Mouse (Mus musculus) MEL (cell line): ENCODE data around the gene Akap12. TPM values are rescaled to one million over a fixed set of nuclear protein-coding genes. Genes with fewer than 3 reads are reported as not detected.

Source experiments
- DNase-seq: peaks from one replicate; pipeline ENCODE4 v3.0.0; 2011; ENCODE audit warnings: low read depth, low spot score
- H3K27ac ChIP-seq: 2 replicates; pipeline ENCODE4 v1.5.1; 2012; ENCODE audit warnings: low read depth, mild to moderate bottlenecking, control low read depth, low read length, moderate library complexity; ENCODE audit not compliant: control insufficient read depth
- H3K27me3 ChIP-seq, 2 experiments: fragments of 150-350 bp in 1 of 2; sonication (generic) in 1 of 2; 2 replicates each; pipeline ENCODE4 v1.6.1; 2012; ENCODE audit warnings: low read length in 2 of 2, mild to moderate bottlenecking in 2 of 2, improper control_type of control experiment in 1 of 2, moderate library complexity in 1 of 2; ENCODE audit not compliant: insufficient read depth in 2 of 2, control insufficient read depth in 1 of 2
- H3K36me3 ChIP-seq, 2 experiments: 2 replicates each; pipeline ENCODE4 v1.6.1; 2012 to 2014; ENCODE audit warnings: low read length in 2 of 2, improper control_type of control experiment in 1 of 2, inconsistent platforms in 1 of 2, mild to moderate bottlenecking in 1 of 2; ENCODE audit not compliant: insufficient read depth in 2 of 2, control insufficient read depth in 1 of 2
- H3K4me1 ChIP-seq, 2 experiments: fragments of 150-350 bp in 1 of 2; sonication (generic) in 1 of 2; 2 replicates each; pipeline ENCODE4 v1.6.1; 2012; ENCODE audit warnings: low read length in 2 of 2, improper control_type of control experiment in 1 of 2, mild to moderate bottlenecking in 1 of 2; ENCODE audit not compliant: insufficient read depth in 2 of 2, control insufficient read depth in 1 of 2
- H3K4me3 ChIP-seq, 2 experiments: fragments of 150-350 bp in 1 of 2; sonication (generic) in 1 of 2; 2 replicates each; pipeline ENCODE4 v1.5.1; 2012; ENCODE audit warnings: low read depth in 2 of 2, low read length in 2 of 2, mild to moderate bottlenecking in 2 of 2, moderate library complexity in 2 of 2, control low read depth in 1 of 2, improper control_type of control experiment in 1 of 2; ENCODE audit not compliant: control insufficient read depth in 1 of 2, insufficient read depth in 1 of 2
- H3K79me2 ChIP-seq: 2 replicates; pipeline ENCODE4 v1.6.1; 2012; ENCODE audit warnings: mild to moderate bottlenecking, low read length, moderate library complexity; ENCODE audit not compliant: control insufficient read depth, poor library complexity, insufficient read depth
- H3K9ac ChIP-seq: 2 replicates; pipeline ENCODE4 v1.6.1; 2012; ENCODE audit warnings: low read depth, mild to moderate bottlenecking, control low read depth, low read length, moderate library complexity; ENCODE audit not compliant: control insufficient read depth, poor library complexity, severe bottlenecking
- H3K9me3 ChIP-seq: fragments of 150-350 bp; sonication (generic); replicated peaks from 2 replicates; pipeline ENCODE4 v1.6.1; 2012; ENCODE audit warnings: mild to moderate bottlenecking, low read length, improper control_type of control experiment, moderate library complexity; ENCODE audit not compliant: insufficient read depth
- BHLHE40 ChIP-seq: IDR thresholded peaks from 2 replicates; pipeline ENCODE4 v1.6.1; 2012; ENCODE audit warnings: low read depth, mild to moderate bottlenecking, inconsistent platforms, low read length, improper control_type of control experiment, borderline replicate concordance
- CHD2 ChIP-seq: IDR thresholded peaks from 2 replicates; pipeline ENCODE4 v1.6.1; 2011; ENCODE audit warnings: low read length, improper control_type of control experiment
- E2F4 ChIP-seq: IDR thresholded peaks from 2 replicates; pipeline ENCODE4 v1.6.1; 2011; ENCODE audit warnings: low read depth, low read length, improper control_type of control experiment, borderline replicate concordance
- EP300 ChIP-seq, 2 experiments: IDR thresholded peaks; 2 replicates each; pipeline ENCODE4 v1.6.1; 2011; ENCODE audit warnings: improper control_type of control experiment in 2 of 2, low read length in 2 of 2, low read depth in 1 of 2, mild to moderate bottlenecking in 1 of 2
- ETS1 ChIP-seq: IDR thresholded peaks from 2 replicates; pipeline ENCODE4 v1.6.1; 2012; ENCODE audit warnings: low read depth, mild to moderate bottlenecking, inconsistent platforms, low read length, improper control_type of control experiment, moderate library complexity
- GATA1 ChIP-seq: IDR thresholded peaks from 2 replicates; pipeline ENCODE4 v1.6.1; 2011; ENCODE audit warnings: low read depth, low read length, improper control_type of control experiment
- KAT2A ChIP-seq: conservative IDR thresholded peaks from 2 replicates; pipeline ENCODE4 v1.6.1; 2012; ENCODE audit warnings: low read depth, low read length, improper control_type of control experiment, inconsistent platforms
- MAZ ChIP-seq: IDR thresholded peaks from 2 replicates; pipeline ENCODE4 v1.6.1; 2012; ENCODE audit warnings: low read depth, mild to moderate bottlenecking, inconsistent platforms, low read length, improper control_type of control experiment
- MYB ChIP-seq: IDR thresholded peaks from 2 replicates; pipeline ENCODE4 v1.6.1; 2011; ENCODE audit warnings: mild to moderate bottlenecking, low read depth, low read length, improper control_type of control experiment
- NRF1 ChIP-seq: IDR thresholded peaks from 2 replicates; pipeline ENCODE4 v1.6.1; 2014; ENCODE audit warnings: low read depth, mild to moderate bottlenecking, inconsistent platforms, low read length, improper control_type of control experiment, moderate library complexity; ENCODE audit not compliant: poor library complexity, insufficient read depth, severe bottlenecking
- POLR2A ChIP-seq, 2 experiments: IDR thresholded peaks; 2 replicates each; pipeline ENCODE4 v1.6.1; 2011 to 2012; ENCODE audit warnings: low read length in 2 of 2, mild to moderate bottlenecking in 2 of 2, control low read depth in 1 of 2, improper control_type of control experiment in 1 of 2, low read depth in 1 of 2, moderate library complexity in 1 of 2; ENCODE audit not compliant: control insufficient read depth in 1 of 2, insufficient read depth in 1 of 2, poor library complexity in 1 of 2
- POLR2AphosphoS5 ChIP-seq: IDR thresholded peaks from 2 replicates; pipeline ENCODE4 v1.6.1; 2012; ENCODE audit warnings: low read depth, borderline replicate concordance, mild to moderate bottlenecking, inconsistent platforms, low read length, moderate library complexity, mixed read lengths
- SIN3A ChIP-seq: IDR thresholded peaks from 2 replicates; pipeline ENCODE4 v1.6.1; 2012; ENCODE audit warnings: low read length, improper control_type of control experiment, inconsistent platforms
- UBTF ChIP-seq: IDR thresholded peaks from 2 replicates; pipeline ENCODE4 v1.6.1; 2012; ENCODE audit warnings: low read depth, mild to moderate bottlenecking, inconsistent platforms, low read length, improper control_type of control experiment, moderate library complexity, borderline replicate concordance; ENCODE audit not compliant: insufficient read depth
- USF1 ChIP-seq: IDR thresholded peaks from 2 replicates; pipeline ENCODE4 v1.6.1; 2014; ENCODE audit warnings: low read depth, mild to moderate bottlenecking, inconsistent platforms, low read length, improper control_type of control experiment, moderate library complexity
- USF2 ChIP-seq, 2 experiments: IDR thresholded peaks; 2 replicates each; pipeline ENCODE4 v1.6.1; 2011 to 2012; ENCODE audit warnings: improper control_type of control experiment in 2 of 2, low read length in 2 of 2, borderline replicate concordance in 1 of 2, inconsistent platforms in 1 of 2, low read depth in 1 of 2, mild to moderate bottlenecking in 1 of 2; ENCODE audit not compliant: insufficient read depth in 1 of 2
- ZMIZ1 ChIP-seq: IDR thresholded peaks from 2 replicates; pipeline ENCODE4 v1.6.1; 2012; ENCODE audit warnings: low read depth, mild to moderate bottlenecking, inconsistent platforms, low read length, improper control_type of control experiment, moderate library complexity
- ZNF384 ChIP-seq: IDR thresholded peaks from 2 replicates; pipeline ENCODE4 v1.6.1; 2012; ENCODE audit warnings: low read depth, mild to moderate bottlenecking, inconsistent platforms, low read length, improper control_type of control experiment
- polyA plus RNA-seq, 2 experiments: library from polyadenylated mRNA; stranded (reverse) in 1 of 2; unstranded in 1 of 2; fragments of >175 nt in 1 of 2; fragments of >200 nt in 1 of 2; gene quantifications; 2 replicates each; pipeline versions ENCODE4 v1.2.1 to v1.2.4; 2012; ENCODE audit warnings: low replicate concordance in 2 of 2, low read depth in 1 of 2; ENCODE audit not compliant: insufficient read length in 2 of 2, insufficient read depth in 1 of 2, missing spikeins in 1 of 2
- total RNA-seq: library from RNA; depleted of rRNA; stranded (reverse); fragments of 300-350 nt; gene quantifications from 2 replicates; pipeline ENCODE4 v1.2.3, GENCODE M21; 2012

The Akap12 gene
- total and polyA plus RNA-seq, 3 experiments = 0.08 to 0.42 TPM; not detected in 1

- Histone ChIP-seq H3K4me1 (no peaks in the 10 kb centered on the region; a peak in 1 of 4 replicates), H3K27ac (no peak overlapping the region), H3K4me3 (no peak overlapping the region), H3K9ac (no peak overlapping the region), H3K27me3 (no peaks in the 10 kb centered on the region; a peak in 1 of 4 replicates), H3K79me2 (no peaks in the 10 kb centered on the region), H3K9me3 (no peaks in the 10 kb centered on the region), H3K36me3 (no peaks in the 10 kb centered on the region)
- no peak for DNase-seq
- TF ChIP-seq USF2 (IDR thresholded peaks at IDR 0.05; ENCODE audit: borderline replicate concordance in 1 of 2, insufficient read depth in 1 of 2, low read depth in 1 of 2, low read length in 2 of 2) (no peak), ZNF384 (no peak), SIN3A (no peak), BHLHE40 (no peak), MAZ (no peak), GATA1 (no peak), ZMIZ1 (no peak), MYB (no peak)
Measured at GRCm38 (mm10) chr10:4290561-4290960, 24.4 kb downstream of the Akap12 start.

GRCm38 (mm10) chr10:4293418-4293817 lies 27.2 kb downstream of the Akap12 start:
- no peak for TF ChIP-seq POLR2A (IDR thresholded peaks at IDR 0.05; ENCODE audit: control insufficient read depth in 1 of 2, insufficient read depth in 1 of 2, low read depth in 1 of 2, low read length in 2 of 2, poor library complexity in 1 of 2)
- no peak for TF ChIP-seq MYB
- no peak for TF ChIP-seq E2F4
- TF ChIP-seq KAT2A = no peak
- TF ChIP-seq EP300 (IDR thresholded peaks at IDR 0.05; ENCODE audit: low read depth in 1 of 2, low read length in 2 of 2) = no peak
- no peak for TF ChIP-seq SIN3A
- no peak for TF ChIP-seq POLR2AphosphoS5
- TF ChIP-seq NRF1 = no peak
- TF ChIP-seq ETS1 = no peak
- no peak for TF ChIP-seq USF2 (IDR thresholded peaks at IDR 0.05; ENCODE audit: borderline replicate concordance in 1 of 2, insufficient read depth in 1 of 2, low read depth in 1 of 2, low read length in 2 of 2)
- no peak for TF ChIP-seq CHD2
- TF ChIP-seq UBTF = no peak
- no peak for TF ChIP-seq USF1
- no peak for TF ChIP-seq ZMIZ1
- Histone ChIP-seq H3K9me3 (no peaks in the 10 kb centered on the region), H3K79me2 (no peaks in the 10 kb centered on the region), H3K27ac (no peak overlapping the region), H3K9ac (no peak overlapping the region), H3K4me1 (no peaks in the 10 kb centered on the region; a peak in 1 of 4 replicates), H3K36me3 (no peaks in the 10 kb centered on the region), H3K4me3 (no peak overlapping the region), H3K27me3 (peaks cover 0 to 2% of the 10 kb centered on the region in 2 experiments; a peak in 2 of 4 replicates)
- peak; percentile 19 for DNase-seq
